Mouse (Mus musculus): ENCODE measurements around the gene Ankmy2. TPM values are rescaled to one million over a fixed set of nuclear protein-coding genes. Genes with fewer than 3 reads are reported as not detected.
"Not testable (repeated sequence)": the region's sequence is repeated elsewhere in the genome, so short reads cannot be mapped to it uniquely, and the experiment has no call there.

Gene Ankmy2
- polyA plus RNA-seq, 1 experiment, result 7.4 TPM

- Histone ChIP-seq H3K36me3 (ENCODE audit: control insufficient read depth, insufficient read depth, low read length) (peaks cover 4% of the 10 kb centered on the region), H3K27ac (ENCODE audit: control insufficient read depth, insufficient read depth, low read length) (no peak overlapping the region), H3K4me3 (ENCODE audit: control insufficient read depth, insufficient read depth, low read length) (no peak overlapping the region), H3K27me3 (ENCODE audit: control insufficient read depth, insufficient read depth, low read length) (no peaks in the 10 kb centered on the region), H3K4me1 (replicated peaks; ENCODE audit: control insufficient read depth, insufficient read depth, low read length) (no peaks in the 10 kb centered on the region)
- WGBS, result 94% methylated on average over 1 of the region's 1 CpGs
- DNase-seq, result no peak
- TF ChIP-seq CTCF (IDR thresholded peaks at IDR 0.05; ENCODE audit: borderline replicate concordance, control insufficient read depth, extremely low read depth, insufficient read depth, low read length, poor library complexity) (no peak), POLR2A (IDR thresholded peaks at IDR 0.05; ENCODE audit: control insufficient read depth, extremely low read depth, insufficient read depth, low read length, poor library complexity) (no peak)
These were observed 8.4 kb downstream of the Ankmy2 start for GRCm38 (mm10) chr12:36165299-36165698.

GRCm38 (mm10) chr12:36177227-36177626 lies 20.3 kb downstream of the Ankmy2 start:
- peaks cover 20% of the 10 kb centered on the region for H3K36me3 ChIP-seq (ENCODE audit: control insufficient read depth, insufficient read depth, low read length)
- TF ChIP-seq CTCF (IDR thresholded peaks at IDR 0.05; ENCODE audit: borderline replicate concordance, control insufficient read depth, extremely low read depth, insufficient read depth, low read length, poor library complexity), result no peak
- no peak for TF ChIP-seq POLR2A (IDR thresholded peaks at IDR 0.05; ENCODE audit: control insufficient read depth, extremely low read depth, insufficient read depth, low read length, poor library complexity)
- WGBS, result 97% methylated on average over 5 of the region's 5 CpGs

DNA sequence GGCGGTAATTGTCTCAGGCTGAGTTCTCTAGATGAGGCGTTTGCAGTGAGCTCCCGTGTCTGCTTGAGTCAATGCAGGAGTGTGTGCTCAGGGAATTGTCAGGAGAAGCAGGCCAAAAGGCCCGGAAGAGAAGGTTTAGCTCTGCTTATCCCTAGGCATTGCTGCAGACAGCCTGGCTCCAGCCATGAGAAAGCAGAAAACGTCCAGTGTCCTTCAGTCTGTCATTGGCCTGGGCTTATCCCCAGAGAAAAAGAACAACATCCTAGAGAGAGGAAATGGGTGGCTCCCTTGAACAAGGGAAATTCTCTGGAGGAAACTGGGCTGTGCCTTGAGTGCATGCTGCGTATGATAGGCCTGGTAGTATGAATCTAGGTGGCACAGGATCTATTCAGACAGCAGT lies 25.7 kb downstream of the Ankmy2 start:
- H3K4me1 ChIP-seq (replicated peaks; ENCODE audit: control insufficient read depth, insufficient read depth, low read length), result no peaks in the 10 kb centered on the region
- H3K27ac ChIP-seq (ENCODE audit: control insufficient read depth, insufficient read depth, low read length), result no peak overlapping the region
- TF ChIP-seq POLR2A (IDR thresholded peaks at IDR 0.05; ENCODE audit: control insufficient read depth, extremely low read depth, insufficient read depth, low read length, poor library complexity), result no peak
- TF ChIP-seq CTCF (IDR thresholded peaks at IDR 0.05; ENCODE audit: borderline replicate concordance, control insufficient read depth, extremely low read depth, insufficient read depth, low read length, poor library complexity), result no peak
- no peak for DNase-seq
- peaks cover 11% of the 10 kb centered on the region for H3K36me3 ChIP-seq (ENCODE audit: control insufficient read depth, insufficient read depth, low read length)
- WGBS, result 94% methylated on average over 6 of the region's 6 CpGs
- H3K27me3 ChIP-seq (ENCODE audit: control insufficient read depth, insufficient read depth, low read length), result no peaks in the 10 kb centered on the region
- H3K4me3 ChIP-seq (ENCODE audit: control insufficient read depth, insufficient read depth, low read length), result no peak overlapping the region

More at GRCm38 (mm10) chr12:36177227-36177626, 20.3 kb downstream of the Ankmy2 start:
- Histone ChIP-seq H3K4me1 (replicated peaks; ENCODE audit: control insufficient read depth, insufficient read depth, low read length) (no peaks in the 10 kb centered on the region), H3K4me3 (ENCODE audit: control insufficient read depth, insufficient read depth, low read length) (no peak overlapping the region), H3K27ac (ENCODE audit: control insufficient read depth, insufficient read depth, low read length) (no peak overlapping the region), H3K27me3 (ENCODE audit: control insufficient read depth, insufficient read depth, low read length) (no peaks in the 10 kb centered on the region)
- no peak for DNase-seq

GRCm38 (mm10) chr12:36187081-36187480 lies 30.2 kb downstream of the Ankmy2 start:
- Histone ChIP-seq H3K36me3 (ENCODE audit: control insufficient read depth, insufficient read depth, low read length) (peaks cover 26% of the 10 kb centered on the region), H3K27ac (ENCODE audit: control insufficient read depth, insufficient read depth, low read length) (no peak overlapping the region), H3K4me3 (ENCODE audit: control insufficient read depth, insufficient read depth, low read length) (no peak overlapping the region), H3K4me1 (replicated peaks; ENCODE audit: control insufficient read depth, insufficient read depth, low read length) (peaks cover 2% of the 10 kb centered on the region; the same call in 1 of the 2 replicates), H3K27me3 (ENCODE audit: control insufficient read depth, insufficient read depth, low read length) (no peaks in the 10 kb centered on the region)
- TF ChIP-seq POLR2A (IDR thresholded peaks at IDR 0.05; ENCODE audit: control insufficient read depth, extremely low read depth, insufficient read depth, low read length, poor library complexity) (no peak), CTCF (IDR thresholded peaks at IDR 0.05; ENCODE audit: borderline replicate concordance, control insufficient read depth, extremely low read depth, insufficient read depth, low read length, poor library complexity) (no peak)
- WGBS, result 85% methylated on average over 6 of the region's 6 CpGs
- no peak for DNase-seq

DNA sequence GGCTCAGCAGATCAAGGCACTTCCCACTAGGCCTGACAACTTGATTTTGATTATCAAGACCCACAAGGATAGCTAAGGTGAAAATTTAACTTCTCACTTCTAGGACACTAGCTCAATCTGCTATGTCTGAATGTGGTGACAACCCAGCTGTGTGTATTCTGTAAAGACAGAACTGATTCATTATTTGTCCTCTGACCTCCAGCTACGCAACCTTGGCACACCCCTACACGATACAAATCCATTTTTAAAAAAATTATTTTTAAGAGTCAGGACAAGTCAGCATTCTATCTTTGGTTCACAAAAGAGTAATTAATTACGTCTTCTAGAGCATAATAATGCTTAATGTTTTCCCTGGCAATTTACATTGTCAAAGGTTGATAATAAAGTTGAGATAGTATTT lies 32.7 kb downstream of the Ankmy2 start:
- no peak for DNase-seq
- Histone ChIP-seq H3K27ac (ENCODE audit: control insufficient read depth, insufficient read depth, low read length) (no peak overlapping the region), H3K27me3 (ENCODE audit: control insufficient read depth, insufficient read depth, low read length) (no peaks in the 10 kb centered on the region), H3K4me3 (ENCODE audit: control insufficient read depth, insufficient read depth, low read length) (no peak overlapping the region), H3K4me1 (replicated peaks; ENCODE audit: control insufficient read depth, insufficient read depth, low read length) (peaks cover 2% of the 10 kb centered on the region; the same call in 1 of the 2 replicates), H3K36me3 (ENCODE audit: control insufficient read depth, insufficient read depth, low read length) (peaks cover 20% of the 10 kb centered on the region)
- TF ChIP-seq CTCF (IDR thresholded peaks at IDR 0.05; ENCODE audit: borderline replicate concordance, control insufficient read depth, extremely low read depth, insufficient read depth, low read length, poor library complexity) (no peak), POLR2A (IDR thresholded peaks at IDR 0.05; ENCODE audit: control insufficient read depth, extremely low read depth, insufficient read depth, low read length, poor library complexity) (no peak)
- 96% methylated on average over 3 of the region's 3 CpGs for WGBS

- DNase-seq, result no peak
- H3K36me3 ChIP-seq (ENCODE audit: control insufficient read depth, insufficient read depth, low read length), result peaks cover 23% of the 10 kb centered on the region
- no peak overlapping the region for H3K27ac ChIP-seq (ENCODE audit: control insufficient read depth, insufficient read depth, low read length)
- no peaks in the 10 kb centered on the region for H3K27me3 ChIP-seq (ENCODE audit: control insufficient read depth, insufficient read depth, low read length)
- H3K4me1 ChIP-seq (replicated peaks; ENCODE audit: control insufficient read depth, insufficient read depth, low read length), result peaks cover 2% of the 10 kb centered on the region; the same call in 1 of the 2 replicates
- 12% methylated on average over 5 of the region's 5 CpGs for WGBS
- no peak overlapping the region for H3K4me3 ChIP-seq (ENCODE audit: control insufficient read depth, insufficient read depth, low read length)
- TF ChIP-seq CTCF (IDR thresholded peaks at IDR 0.05; ENCODE audit: borderline replicate concordance, control insufficient read depth, extremely low read depth, insufficient read depth, low read length, poor library complexity), result no peak
- no peak for TF ChIP-seq POLR2A (IDR thresholded peaks at IDR 0.05; ENCODE audit: control insufficient read depth, extremely low read depth, insufficient read depth, low read length, poor library complexity)
These were observed 33.4 kb downstream of the Ankmy2 start for GRCm38 (mm10) chr12:36190343-36190742.

- Histone ChIP-seq H3K36me3 (ENCODE audit: control insufficient read depth, insufficient read depth, low read length) (peaks cover 18% of the 10 kb centered on the region), H3K27me3 (ENCODE audit: control insufficient read depth, insufficient read depth, low read length) (no peaks in the 10 kb centered on the region), H3K27ac (ENCODE audit: control insufficient read depth, insufficient read depth, low read length) (no peak overlapping the region), H3K4me3 (ENCODE audit: control insufficient read depth, insufficient read depth, low read length) (no peak overlapping the region), H3K4me1 (replicated peaks; ENCODE audit: control insufficient read depth, insufficient read depth, low read length) (peaks cover 2% of the 10 kb centered on the region; the same call in 1 of the 2 replicates)
- DNase-seq, result no peak
- WGBS, result 96% methylated on average over 7 of the region's 7 CpGs
- no peak for TF ChIP-seq CTCF (IDR thresholded peaks at IDR 0.05; ENCODE audit: borderline replicate concordance, control insufficient read depth, extremely low read depth, insufficient read depth, low read length, poor library complexity)
- TF ChIP-seq POLR2A (IDR thresholded peaks at IDR 0.05; ENCODE audit: control insufficient read depth, extremely low read depth, insufficient read depth, low read length, poor library complexity), result no peak
These were observed 38.1 kb downstream of the Ankmy2 start for GRCm38 (mm10) chr12:36194976-36195375.

GRCm38 (mm10) chr12:36205579-36206119 lies 48.7 kb downstream of the Ankmy2 start:
- not testable (repeated sequence) for H3K4me1 ChIP-seq (replicated peaks; ENCODE audit: control insufficient read depth, insufficient read depth, low read length); H3K36me3 ChIP-seq (ENCODE audit: control insufficient read depth, insufficient read depth, low read length); DNase-seq; H3K27ac ChIP-seq (ENCODE audit: control insufficient read depth, insufficient read depth, low read length); H3K27me3 ChIP-seq (ENCODE audit: control insufficient read depth, insufficient read depth, low read length); H3K4me3 ChIP-seq (ENCODE audit: control insufficient read depth, insufficient read depth, low read length)
- whole genome bisulfite sequencing, result 18% methylated on average over 5 of the region's 5 CpGs
